Mouse (Mus musculus): Measurements from ENCODE around the gene Agpat1.

- TF ChIP-seq CTCF (IDR thresholded peaks at IDR 0.05; ENCODE audit: low read depth) (no peak), EP300 (optimal IDR thresholded peaks at IDR 0.05) (no peak)
Observed at GRCm38 (mm10) chr17:34654392-34654791, 50.3 kb downstream of the Agpat1 start.

Measured in stomach, postnatal 0 days (tissue).